In genomic region chr7:28756079-28756478, GRCm38 (mm10) we compare ENCODE assay signal across 12 mouse cellular contexts. TPM values are rescaled to one million over a fixed set of nuclear protein-coding genes. Genes with fewer than 3 reads are reported as not detected.
A peak's percentile ranks its signal among the peaks of the same experiment; 100 is the strongest.
DNase-seq lines count a peak whose midpoint lies in the region; ATAC-seq lines count a peak whose summit lies in the region.
"Had no signal": no experiment of that assay in that cellular context is flagged by ENCODE, and none has a peak within 500 bp of the region (broad histone marks: within the 10 kb centered on the region; RNA-seq: fewer than 3 reads in every experiment).

TSS of gene Ccer2 (plus strand) at chr7:28756174.

- H3K4me1 ChIP-seq in embryonic facial prominence, embryonic 10.5 days = peaks cover 8% of the 10 kb centered on the region
- peaks cover 5% of the 10 kb centered on the region for H3K4me1 ChIP-seq in hindbrain, embryonic 14.5 days (replicated peaks; ENCODE audit: control insufficient read depth, insufficient read depth, low read length)
- H3K4me1 ChIP-seq in midbrain, embryonic 13.5 days (replicated peaks) = peaks cover 8% of the 10 kb centered on the region; the same call in 1 of the 2 replicates

- H3K9ac ChIP-seq in hindbrain, embryonic 14.5 days = peak within 1 kb of the TSS; percentile 7; the same call in 1 of the 2 replicates
- H3K9ac ChIP-seq in midbrain, embryonic 13.5 days (replicated peaks) = peak within 1 kb of the TSS; percentile 46

- DNase-seq in heart, adult 11 months = peak; percentile 87
- DNase-seq in heart, postnatal 25 days (ENCODE audit: low spot score) = no peak
- DNase-seq in embryonic facial prominence, embryonic 10.5 days (ENCODE audit: low spot score) = no peak
- DNase-seq in hindbrain, embryonic 14.5 days (ENCODE audit: low spot score) = no peak
- DNase-seq in testis, postnatal 14 days (ENCODE audit: low spot score) = no peak
- DNase-seq in Muller cell, postnatal 12 days (ENCODE audit: inconsistent ontology term) = no peak
- DNase-seq: cerebellum, adult 18-20 months; kidney, adult 8-10 months; lung, postnatal 36 days; right cerebral cortex, postnatal 4 days had no signal

- H3K27me3 ChIP-seq in embryonic facial prominence, embryonic 10.5 days (replicated peaks; ENCODE audit: low read depth, poor library complexity, severe bottlenecking) = peaks cover 24% of the 10 kb centered on the region
- no peaks in the 10 kb centered on the region for H3K27me3 ChIP-seq in hindbrain, embryonic 14.5 days (ENCODE audit: control insufficient read depth, insufficient read depth, low read length)
- peaks cover 12% of the 10 kb centered on the region for H3K27me3 ChIP-seq in midbrain, embryonic 13.5 days

- H3K9me3 ChIP-seq in embryonic facial prominence, embryonic 10.5 days = no peaks in the 10 kb centered on the region
- H3K9me3 ChIP-seq in hindbrain, embryonic 14.5 days (ENCODE audit: control insufficient read depth, low read length) = no peaks in the 10 kb centered on the region
- H3K9me3 ChIP-seq in midbrain, embryonic 13.5 days = no peaks in the 10 kb centered on the region

- 3% methylated on average over 17 of the region's 17 CpGs for WGBS in embryonic facial prominence, embryonic 10.5 days
- WGBS in hindbrain, embryonic 14.5 days = 4% methylated on average over 17 of the region's 17 CpGs
- WGBS in midbrain, embryonic 13.5 days = 4% methylated on average over 17 of the region's 17 CpGs

- H3K4me3 ChIP-seq in embryonic facial prominence, embryonic 10.5 days = peak within 1 kb of the TSS; percentile 25; the same call in 1 of the 2 replicates
- H3K4me3 ChIP-seq in hindbrain, embryonic 14.5 days (replicated peaks; ENCODE audit: low read length) = 0 out of 2 replicates have a peak within 1 kb of the TSS, but pooled peaks have one; percentile 10
- 0 out of 2 replicates have a peak within 1 kb of the TSS, but pooled peaks have one; percentile 6 for H3K4me3 ChIP-seq in midbrain, embryonic 13.5 days (replicated peaks)

- intact Hi-C loops in heart, postnatal 25 days (cut with DNase I) = no loop called here

- peak within 1 kb of the TSS; percentile 45 for H3K4me2 ChIP-seq in hindbrain, embryonic 14.5 days (replicated peaks)
- H3K4me2 ChIP-seq in midbrain, embryonic 13.5 days (replicated peaks) = peak within 1 kb of the TSS; percentile 42

- H3K27ac ChIP-seq in embryonic facial prominence, embryonic 10.5 days (replicated peaks) = no peak within 1 kb of the TSS
- H3K27ac ChIP-seq in hindbrain, embryonic 14.5 days = no peak within 1 kb of the TSS
- H3K27ac ChIP-seq in midbrain, embryonic 13.5 days = no peak within 1 kb of the TSS

- H3K36me3 ChIP-seq in embryonic facial prominence, embryonic 10.5 days (replicated peaks) = peaks cover 65% of the 10 kb centered on the region
- peaks cover 34% of the 10 kb centered on the region for H3K36me3 ChIP-seq in hindbrain, embryonic 14.5 days (replicated peaks; ENCODE audit: control insufficient read depth, insufficient read depth)
- peaks cover 46% of the 10 kb centered on the region for H3K36me3 ChIP-seq in midbrain, embryonic 13.5 days

- peak; percentile 44; the same call in 1 of the 2 replicates for ATAC-seq in hindbrain, embryonic 14.5 days (ENCODE audit: low FRiP score)
- peak; percentile 38; the same call in 1 of the 2 replicates for ATAC-seq in midbrain, embryonic 13.5 days
- ATAC-seq in inflammation-experienced regulatory T-cells, adult 6 months = no peak

RNA-seq across cellular contexts. Expression of gene Ccer2, which starts in this region (rescaled TPM):
- total RNA-seq in heart, postnatal 25 days (2021) = not detected
- polyA plus RNA-seq in embryonic facial prominence, embryonic 10.5 days (2016; fragmentation: Nextera tagmentation; extraction: Ambion mirVana) = 0.49 and 2.1 TPM in 2 replicates
- 0.33 and 0.65 TPM in 2 replicates for polyA plus RNA-seq in hindbrain, embryonic 14.5 days (2014; fragmentation: Nextera tagmentation; extraction: Ambion mirVana)
- polyA plus RNA-seq in midbrain, embryonic 13.5 days (2015; fragmentation: Nextera tagmentation; extraction: Ambion mirVana) = 0.26 and 0.58 TPM in 2 replicates
- not detected for polyA plus RNA-seq in inflammation-experienced regulatory T-cells, adult 6 months (2017; shearing (Covaris generic))

Comparison
In these comparisons a context has a peak if more than half of its experiments do, and no peak if none do; other contexts are left out.
1. Peak in ATAC-seq, H3K4me3 ChIP-seq, H3K9ac ChIP-seq and H3K4me2 ChIP-seq in hindbrain, embryonic 14.5 days; RNA of the gene not detected or under 1 TPM.
2. Peak in ATAC-seq, H3K4me3 ChIP-seq, H3K9ac ChIP-seq and H3K4me2 ChIP-seq in midbrain, embryonic 13.5 days; RNA of the gene not detected or under 1 TPM.